Mouse (Mus musculus) neural tube, embryonic 14.5 days (tissue): ENCODE measurements around the gene Gm2001. TPM values are rescaled to one million over a fixed set of nuclear protein-coding genes. Genes with fewer than 3 reads are reported as not detected.
"Not testable (repeated sequence)": the region's sequence is repeated elsewhere in the genome, so short reads cannot be mapped to it uniquely, and the experiment has no call there.

ENCODE experiments used
- ATAC-seq: fragments of 200-750 bp; cut with Nextera tagmentation; 2 replicates; pipeline ENCODE4 v1.8.0; 2017; ENCODE audit warnings: low read depth, mild to moderate bottlenecking, moderate TSS enrichment, moderate library complexity
- H3K27ac ChIP-seq: fragments of 300-500 bp; sonication (generic); 2 replicates; pipeline ENCODE4 v1.5.1; 2014; ENCODE audit warnings: low read depth, mild to moderate bottlenecking, control low read depth, low read length, moderate library complexity, mixed read lengths
- H3K27me3 ChIP-seq: fragments of 300-500 bp; sonication (generic); 2 replicates; pipeline ENCODE4 v1.6.1; 2014; ENCODE audit warnings: low read length; ENCODE audit not compliant: control insufficient read depth, insufficient read depth
- H3K36me3 ChIP-seq: fragments of 300-500 bp; sonication (generic); 2 replicates; pipeline ENCODE4 v1.6.1; 2014; ENCODE audit warnings: low read length, mixed read lengths; ENCODE audit not compliant: control insufficient read depth, insufficient read depth
- H3K4me1 ChIP-seq: fragments of 300-500 bp; sonication (generic); 2 replicates; pipeline ENCODE4 v1.6.1; 2014; ENCODE audit warnings: low read length; ENCODE audit not compliant: control insufficient read depth, insufficient read depth
- H3K4me2 ChIP-seq: fragments of 300-500 bp; sonication (generic); 2 replicates; pipeline ENCODE4 v1.6.1; 2014; ENCODE audit warnings: mild to moderate bottlenecking, low read depth, low read length, control low read depth
- H3K4me3 ChIP-seq: fragments of 300-500 bp; sonication (generic); 2 replicates; pipeline ENCODE4 v1.5.1; 2014; ENCODE audit warnings: low read depth, low read length, control low read depth, mixed read lengths
- H3K9ac ChIP-seq: fragments of 300-500 bp; sonication (generic); replicated peaks from 2 replicates; pipeline ENCODE4 v1.6.1; 2014; ENCODE audit warnings: low read depth, mild to moderate bottlenecking, control low read depth, low read length, mixed read lengths
- H3K9me3 ChIP-seq: fragments of 300-500 bp; sonication (generic); 2 replicates; pipeline ENCODE4 v1.6.1; 2016; ENCODE audit warnings: low read length; ENCODE audit not compliant: control insufficient read depth
- WGBS: fragments of 180-500 bp; shearing (Covaris S2); extraction: QIAGEN DNeasy Blood & Tissue Kit; methylation state at CpG from one replicate; pipeline ENCODE4 v1.1.7; 2014; 5-methylcytosine and 5-hydroxymethylcytosine counted together
- polyA plus RNA-seq: library from polyadenylated mRNA; unstranded; fragments of >200 nt; fragmentation: Nextera tagmentation; extraction: Ambion mirVana; gene quantifications from 2 replicates; pipeline ENCODE4 v1.2.1, GENCODE M21; 2014

Gm2001 gene
- polyA plus RNA-seq, 1 experiment from 2014 or later, result not detected

DNA sequence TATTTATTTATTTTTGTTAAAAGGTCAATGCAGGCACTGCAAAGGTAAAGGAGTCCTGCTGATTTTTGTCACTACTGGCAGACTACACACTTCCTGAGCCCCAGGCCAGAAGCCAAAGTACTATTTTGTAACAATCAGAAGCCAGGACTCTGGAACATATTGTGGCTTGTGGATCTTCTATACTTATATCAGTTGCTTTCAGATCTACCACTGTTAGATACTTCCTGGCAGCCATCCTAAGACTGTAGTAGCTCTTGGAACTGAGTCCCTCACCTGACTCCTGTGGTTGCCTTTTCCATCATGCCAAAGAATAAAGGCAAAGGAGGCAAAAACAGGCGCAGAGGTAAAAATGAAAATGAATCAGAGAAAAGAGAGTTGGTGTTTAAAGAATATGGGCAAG, 46.9 kb downstream of the Gm2001 start, which contains the start of gene Gm21936:
Gene Gm21936, plus strand, starts transcription at position 301 of the 400 bp plus-strand sequence.
- H3K27ac ChIP-seq, result not testable (repeated sequence)
- 92% methylated on average over 1 of the region's 1 CpGs for WGBS

More for the DNA sequence above, 46.9 kb downstream of the Gm2001 start, which contains the start of gene Gm21936:
- not testable (repeated sequence) for H3K4me2 ChIP-seq, H3K9ac ChIP-seq, H3K36me3 ChIP-seq, H3K27me3 ChIP-seq, H3K4me1 ChIP-seq, H3K9me3 ChIP-seq, ATAC-seq, H3K4me3 ChIP-seq

Other genes starting within 250 kb of the Gm2001 start
- not detected in 2 replicates for gene Oog1, start 239.7 kb downstream of the Gm2001 start, polyA plus RNA-seq
- gene Gm4027, start 223.5 kb downstream of the Gm2001 start, polyA plus RNA-seq, result not detected in 2 replicates
- not detected in 2 replicates for gene Gm16381, start 197.7 kb downstream of the Gm2001 start, polyA plus RNA-seq
- gene Gm21319, start 66.6 kb downstream of the Gm2001 start, polyA plus RNA-seq, result not detected in 2 replicates
- gene Gm21936, start 46.8 kb downstream of the Gm2001 start, polyA plus RNA-seq, result not detected in 2 replicates
- gene BB287469, start 25.8 kb downstream of the Gm2001 start, polyA plus RNA-seq, result not detected in 2 replicates
- not detected in 2 replicates for gene Gm2016, start 31.7 kb upstream of the Gm2001 start, polyA plus RNA-seq
- not detected in 2 replicates for gene Gm2022, start 53.0 kb upstream of the Gm2001 start, polyA plus RNA-seq
- not detected in 2 replicates for gene Gm2035, start 77.5 kb upstream of the Gm2001 start, polyA plus RNA-seq
- not detected in 2 replicates for gene Gm2042, start 111.7 kb upstream of the Gm2001 start, polyA plus RNA-seq
- gene Gm2075, start 169.5 kb upstream of the Gm2001 start, polyA plus RNA-seq, result not detected in 2 replicates
- not detected in 2 replicates for gene Gm6803, start 176.4 kb upstream of the Gm2001 start, polyA plus RNA-seq
- not detected in 2 replicates for gene Gm2056, start 184.7 kb upstream of the Gm2001 start, polyA plus RNA-seq
- gene Gm16368, start 241.4 kb upstream of the Gm2001 start, polyA plus RNA-seq, result not detected in 2 replicates